Mouse (Mus musculus): ENCODE measurements around the gene Dapp1.

GRCm38 (mm10) chr3:137927010-137927409 lies 54.3 kb downstream of the Dapp1 start:
- no peak for TF ChIP-seq CTCF (IDR thresholded peaks at IDR 0.05; ENCODE audit: low read depth, low read length)
- TF ChIP-seq POLR2A (IDR thresholded peaks at IDR 0.05; ENCODE audit: insufficient read depth, low read length): no peak
- TF ChIP-seq EP300 (IDR thresholded peaks at IDR 0.05; ENCODE audit: insufficient read depth, low read depth, low read length): no peak

Measured in ES-Bruce4 (cell line).